Mouse (Mus musculus) left cerebral cortex, adult 9 months (tissue): Measurements from ENCODE around the gene Tab1.
"Not testable (repeated sequence)": the region's sequence is repeated elsewhere in the genome, so short reads cannot be mapped to it uniquely, and the experiment has no call there.

Experiments
- DNase-seq, 2 experiments: peaks; one replicate each; pipeline ENCODE4 v3.0.0; 2022; ENCODE audit warnings: low spot score in 2 of 2

Tab1 gene

GRCm38 (mm10) chr15:80105490-80106410 is 27.2 kb upstream of the Tab1 start:
- no peak for DNase-seq

GRCm38 (mm10) chr15:80107143-80107542 is 25.8 kb upstream of the Tab1 start:
- no peak for DNase-seq

- no peak for DNase-seq
These were observed 25.4 kb upstream of the Tab1 start for GRCm38 (mm10) chr15:80107575-80107974.

- DNase-seq = no peak
These were observed 21.5 kb upstream of the Tab1 start for GRCm38 (mm10) chr15:80111436-80111835.

GRCm38 (mm10) chr15:80112499-80112898 is 20.4 kb upstream of the Tab1 start:
- DNase-seq = no peak

GRCm38 (mm10) chr15:80114414-80114813 is 18.5 kb upstream of the Tab1 start:
- DNase-seq = no peak

- DNase-seq = no peak
These were observed 17.7 kb upstream of the Tab1 start for GRCm38 (mm10) chr15:80115256-80115655.

GRCm38 (mm10) chr15:80115866-80116794 is 16.8 kb upstream of the Tab1 start:
- DNase-seq = no peak

GRCm38 (mm10) chr15:80117154-80117553 is 15.8 kb upstream of the Tab1 start:
- no peak for DNase-seq

GRCm38 (mm10) chr15:80119076-80119475 is 13.9 kb upstream of the Tab1 start:
- DNase-seq = no peak

- DNase-seq = no peak
These were observed 11.1 kb upstream of the Tab1 start for GRCm38 (mm10) chr15:80121721-80122325.

- DNase-seq = not testable (repeated sequence)
These were observed 10.5 kb upstream of the Tab1 start for GRCm38 (mm10) chr15:80122431-80122830.

GRCm38 (mm10) chr15:80124651-80125050 is 8.3 kb upstream of the Tab1 start:
- no peak for DNase-seq

GRCm38 (mm10) chr15:80127191-80127590 is 5.7 kb upstream of the Tab1 start:
- DNase-seq = no peak

GRCm38 (mm10) chr15:80129982-80130381 is 2.9 kb upstream of the Tab1 start:
- DNase-seq = no peak

GRCm38 (mm10) chr15:80130689-80131088 is 2.2 kb upstream of the Tab1 start:
- DNase-seq = no peak

- DNase-seq = no peak
These were observed 1.5 kb upstream of the Tab1 start for GRCm38 (mm10) chr15:80131421-80131820.

- DNase-seq = no peak
These were observed 475 bp upstream of the Tab1 start for GRCm38 (mm10) chr15:80132452-80132851.

GRCm38 (mm10) chr15:80133682-80134449 is 939 bp downstream of the Tab1 start:
- DNase-seq = peak in 1 of 2 experiments; percentile 37

- DNase-seq = no peak
These were observed 1.5 kb downstream of the Tab1 start for GRCm38 (mm10) chr15:80134450-80134847.

- no peak for DNase-seq
These were observed 2.6 kb downstream of the Tab1 start for GRCm38 (mm10) chr15:80135499-80135898.
